Mouse (Mus musculus): ENCODE measurements at regions not wholly inside any gene's neighbourhood (a gene's known extent, or its start where the extent isn't known, plus 50 kb on each side); places are given as distances from the start of the nearest gene placed in this dataset.
"Not testable (repeated sequence)": the region's sequence is repeated elsewhere in the genome, so short reads cannot be mapped to it uniquely, and the experiment has no call there.

- not testable (repeated sequence) for ATAC-seq; H3K9me3 ChIP-seq (ENCODE audit: control insufficient read depth, low read length); H3K4me3 ChIP-seq (replicated peaks; ENCODE audit: low read length); H3K27me3 ChIP-seq (replicated peaks; ENCODE audit: control insufficient read depth, insufficient read depth, low read length); H3K9ac ChIP-seq (replicated peaks; ENCODE audit: low read depth, low read length); H3K36me3 ChIP-seq (ENCODE audit: control insufficient read depth, insufficient read depth); H3K4me1 ChIP-seq (replicated peaks; ENCODE audit: control insufficient read depth, insufficient read depth, low read length); H3K4me2 ChIP-seq (ENCODE audit: low read length); H3K27ac ChIP-seq (ENCODE audit: low read length)
- WGBS, result no CpG with 5 or more reads among the region's 1 CpGs
Observed at GRCm38 (mm10) chr8:20495542-20495941, 119.2 kb upstream of the Gm21119 start.

- H3K9ac ChIP-seq (replicated peaks; ENCODE audit: low read depth, low read length); H3K27me3 ChIP-seq (replicated peaks; ENCODE audit: control insufficient read depth, insufficient read depth, low read length); ATAC-seq; H3K4me3 ChIP-seq (replicated peaks; ENCODE audit: low read length); H3K27ac ChIP-seq (ENCODE audit: low read length); H3K9me3 ChIP-seq (ENCODE audit: control insufficient read depth, low read length); H3K4me2 ChIP-seq (ENCODE audit: low read length); H3K4me1 ChIP-seq (replicated peaks; ENCODE audit: control insufficient read depth, insufficient read depth, low read length); H3K36me3 ChIP-seq (ENCODE audit: control insufficient read depth, insufficient read depth): not testable (repeated sequence)
- 78% methylated on average over 1 of the region's 1 CpGs for WGBS
Observed at GRCm38 (mm10) chr8:20513920-20514319, 100.8 kb upstream of the Gm21119 start.

GRCm38 (mm10) chr8:20516324-20516830 is 98.3 kb upstream of the Gm21119 start:
- not testable (repeated sequence) for ATAC-seq; H3K9me3 ChIP-seq (ENCODE audit: control insufficient read depth, low read length); H3K27me3 ChIP-seq (replicated peaks; ENCODE audit: control insufficient read depth, insufficient read depth, low read length); H3K27ac ChIP-seq (ENCODE audit: low read length); H3K4me3 ChIP-seq (replicated peaks; ENCODE audit: low read length); H3K9ac ChIP-seq (replicated peaks; ENCODE audit: low read depth, low read length); H3K4me2 ChIP-seq (ENCODE audit: low read length); H3K36me3 ChIP-seq (ENCODE audit: control insufficient read depth, insufficient read depth); H3K4me1 ChIP-seq (replicated peaks; ENCODE audit: control insufficient read depth, insufficient read depth, low read length)
- 68% methylated on average over 2 of the region's 3 CpGs for WGBS

- H3K9me3 ChIP-seq (ENCODE audit: control insufficient read depth, low read length); H3K4me3 ChIP-seq (replicated peaks; ENCODE audit: low read length); H3K9ac ChIP-seq (replicated peaks; ENCODE audit: low read depth, low read length); H3K27ac ChIP-seq (ENCODE audit: low read length); H3K4me1 ChIP-seq (replicated peaks; ENCODE audit: control insufficient read depth, insufficient read depth, low read length); ATAC-seq; H3K4me2 ChIP-seq (ENCODE audit: low read length); H3K27me3 ChIP-seq (replicated peaks; ENCODE audit: control insufficient read depth, insufficient read depth, low read length); H3K36me3 ChIP-seq (ENCODE audit: control insufficient read depth, insufficient read depth): not testable (repeated sequence)
- 25% methylated on average over 1 of the region's 1 CpGs for WGBS
Observed at GRCm38 (mm10) chr8:20517551-20517950, 97.2 kb upstream of the Gm21119 start.

GRCm38 (mm10) chr8:20524539-20524938 is 90.2 kb upstream of the Gm21119 start:
- H3K27me3 ChIP-seq (replicated peaks; ENCODE audit: control insufficient read depth, insufficient read depth, low read length); H3K4me2 ChIP-seq (ENCODE audit: low read length); H3K27ac ChIP-seq (ENCODE audit: low read length); H3K9me3 ChIP-seq (ENCODE audit: control insufficient read depth, low read length); H3K9ac ChIP-seq (replicated peaks; ENCODE audit: low read depth, low read length); H3K4me3 ChIP-seq (replicated peaks; ENCODE audit: low read length); H3K4me1 ChIP-seq (replicated peaks; ENCODE audit: control insufficient read depth, insufficient read depth, low read length); H3K36me3 ChIP-seq (ENCODE audit: control insufficient read depth, insufficient read depth); ATAC-seq: not testable (repeated sequence)

GRCm38 (mm10) chr8:20529048-20529447 is 85.7 kb upstream of the Gm21119 start:
- not testable (repeated sequence) for H3K9me3 ChIP-seq (ENCODE audit: control insufficient read depth, low read length); H3K4me3 ChIP-seq (replicated peaks; ENCODE audit: low read length); ATAC-seq; H3K27ac ChIP-seq (ENCODE audit: low read length); H3K9ac ChIP-seq (replicated peaks; ENCODE audit: low read depth, low read length); H3K36me3 ChIP-seq (ENCODE audit: control insufficient read depth, insufficient read depth); H3K4me2 ChIP-seq (ENCODE audit: low read length); H3K4me1 ChIP-seq (replicated peaks; ENCODE audit: control insufficient read depth, insufficient read depth, low read length); H3K27me3 ChIP-seq (replicated peaks; ENCODE audit: control insufficient read depth, insufficient read depth, low read length)
- no CpG with 5 or more reads among the region's 1 CpGs for WGBS

- not testable (repeated sequence) for H3K4me2 ChIP-seq (ENCODE audit: low read length)
- 96% methylated on average over 4 of the region's 4 CpGs for WGBS
Observed at GRCm38 (mm10) chr8:20539031-20539430, 75.7 kb upstream of the Gm21119 start.

GRCm38 (mm10) chr8:20544084-20544483 is 70.6 kb upstream of the Gm21119 start:
- H3K27ac ChIP-seq (ENCODE audit: low read length); H3K36me3 ChIP-seq (ENCODE audit: control insufficient read depth, insufficient read depth); H3K9ac ChIP-seq (replicated peaks; ENCODE audit: low read depth, low read length); ATAC-seq; H3K4me3 ChIP-seq (replicated peaks; ENCODE audit: low read length); H3K4me2 ChIP-seq (ENCODE audit: low read length); H3K9me3 ChIP-seq (ENCODE audit: control insufficient read depth, low read length); H3K4me1 ChIP-seq (replicated peaks; ENCODE audit: control insufficient read depth, insufficient read depth, low read length); H3K27me3 ChIP-seq (replicated peaks; ENCODE audit: control insufficient read depth, insufficient read depth, low read length): not testable (repeated sequence)
- 84% methylated on average over 2 of the region's 2 CpGs for WGBS

More at GRCm38 (mm10) chr8:20539031-20539430, 75.7 kb upstream of the Gm21119 start:
- not testable (repeated sequence) for H3K4me3 ChIP-seq (replicated peaks; ENCODE audit: low read length); H3K36me3 ChIP-seq (ENCODE audit: control insufficient read depth, insufficient read depth); H3K27me3 ChIP-seq (replicated peaks; ENCODE audit: control insufficient read depth, insufficient read depth, low read length); H3K27ac ChIP-seq (ENCODE audit: low read length); H3K9me3 ChIP-seq (ENCODE audit: control insufficient read depth, low read length); ATAC-seq; H3K9ac ChIP-seq (replicated peaks; ENCODE audit: low read depth, low read length); H3K4me1 ChIP-seq (replicated peaks; ENCODE audit: control insufficient read depth, insufficient read depth, low read length)

- H3K9ac ChIP-seq (replicated peaks; ENCODE audit: low read depth, low read length); H3K4me1 ChIP-seq (replicated peaks; ENCODE audit: control insufficient read depth, insufficient read depth, low read length); H3K9me3 ChIP-seq (ENCODE audit: control insufficient read depth, low read length); H3K36me3 ChIP-seq (ENCODE audit: control insufficient read depth, insufficient read depth); H3K4me2 ChIP-seq (ENCODE audit: low read length); H3K27me3 ChIP-seq (replicated peaks; ENCODE audit: control insufficient read depth, insufficient read depth, low read length); H3K4me3 ChIP-seq (replicated peaks; ENCODE audit: low read length); ATAC-seq; H3K27ac ChIP-seq (ENCODE audit: low read length): not testable (repeated sequence)
- no CpG with 5 or more reads among the region's 2 CpGs for WGBS
Observed at GRCm38 (mm10) chr8:20545347-20545746, 69.4 kb upstream of the Gm21119 start.

GRCm38 (mm10) chr8:20546401-20546800 is 68.3 kb upstream of the Gm21119 start:
- H3K27ac ChIP-seq (ENCODE audit: low read length); H3K9me3 ChIP-seq (ENCODE audit: control insufficient read depth, low read length); ATAC-seq; H3K9ac ChIP-seq (replicated peaks; ENCODE audit: low read depth, low read length); H3K36me3 ChIP-seq (ENCODE audit: control insufficient read depth, insufficient read depth); H3K4me2 ChIP-seq (ENCODE audit: low read length); H3K27me3 ChIP-seq (replicated peaks; ENCODE audit: control insufficient read depth, insufficient read depth, low read length); H3K4me3 ChIP-seq (replicated peaks; ENCODE audit: low read length); H3K4me1 ChIP-seq (replicated peaks; ENCODE audit: control insufficient read depth, insufficient read depth, low read length): not testable (repeated sequence)
- WGBS, result no CpG with 5 or more reads among the region's 3 CpGs
